8 mouse cellular contexts compared by ENCODE assay signal in the genomic region with DNA sequence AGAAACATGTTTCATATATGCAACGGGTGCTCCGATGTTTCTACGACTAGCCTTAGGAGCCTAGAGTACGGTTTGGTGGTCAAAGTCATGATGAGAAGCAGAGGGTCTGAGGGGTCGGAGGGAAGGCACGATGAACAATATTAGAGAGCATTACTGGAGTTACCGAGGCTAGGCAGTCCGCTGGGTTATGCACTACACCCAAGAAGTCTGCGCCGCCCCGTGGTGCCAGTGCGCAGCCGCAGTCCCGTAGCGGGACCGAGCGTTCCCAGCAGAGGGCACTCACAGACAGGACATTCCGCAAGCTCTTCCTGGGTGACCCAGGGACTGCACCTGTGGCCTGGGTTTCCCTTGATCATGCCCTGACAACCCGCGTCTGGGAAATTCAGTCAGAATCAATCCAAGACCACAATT. TPM values are rescaled to one million over a fixed set of nuclear protein-coding genes. Genes with fewer than 3 reads are reported as not detected.
DNase-seq lines count a peak whose midpoint lies in the region; ATAC-seq and TF ChIP-seq lines count a peak whose summit lies in the region.

No protein-coding gene starts in this region.

- H3K4me2 ChIP-seq in forebrain, embryonic 12.5 days = peak overlapping the region; percentile 86
- H3K4me2 ChIP-seq in heart, postnatal 0 days (ENCODE audit: low read depth, low read length) = peak overlapping the region; percentile 77
- peak overlapping the region; percentile 97 for H3K4me2 ChIP-seq in liver, embryonic 16.5 days (ENCODE audit: low read depth, low read length)
- H3K4me2 ChIP-seq in neural tube, embryonic 13.5 days = peak overlapping the region; percentile 90

- peaks cover 60% of the 10 kb centered on the region for H3K4me1 ChIP-seq in E14TG2a.4 (replicated peaks; ENCODE audit: low read depth, low read length)
- no peaks in the 10 kb centered on the region for H3K4me1 ChIP-seq in forebrain, embryonic 12.5 days
- no peaks in the 10 kb centered on the region for H3K4me1 ChIP-seq in heart, postnatal 0 days (ENCODE audit: control insufficient read depth, insufficient read depth)
- peaks cover 8% of the 10 kb centered on the region for H3K4me1 ChIP-seq in liver, embryonic 16.5 days (ENCODE audit: control insufficient read depth, low read depth, low read length)
- H3K4me1 ChIP-seq in neural tube, embryonic 13.5 days (replicated peaks) = no peaks in the 10 kb centered on the region
- peaks cover 2% of the 10 kb centered on the region for H3K4me1 ChIP-seq in testis, adult 2 months (ENCODE audit: control insufficient read depth, insufficient read depth, low read length)

- peak; percentile 40 for TF ChIP-seq CTCF in E14TG2a.4 (conservative IDR thresholded peaks at IDR 0.05; ENCODE audit: low read length)
- peak; percentile 98 for TF ChIP-seq CTCF in heart, postnatal 0 days (IDR thresholded peaks at IDR 0.05; ENCODE audit: low read depth)
- peak; percentile 83; the same call in 1 of the 2 replicates for TF ChIP-seq CTCF in testis, adult 2 months (IDR thresholded peaks at IDR 0.05; ENCODE audit: control insufficient read depth, insufficient read depth, insufficient replicate concordance, low read depth, low read length)

- peak overlapping the region; percentile 89 for H3K27ac ChIP-seq in forebrain, embryonic 12.5 days
- H3K27ac ChIP-seq in heart, postnatal 0 days (ENCODE audit: low read depth) = peak overlapping the region; percentile 92
- peak overlapping the region; percentile 82 for H3K27ac ChIP-seq in liver, embryonic 16.5 days (ENCODE audit: low read length)
- peak overlapping the region; percentile 88 for H3K27ac ChIP-seq in neural tube, embryonic 13.5 days (replicated peaks)
- peak overlapping the region; percentile 10; the same call in 1 of the 2 replicates for H3K27ac ChIP-seq in testis, adult 2 months (ENCODE audit: control insufficient read depth, insufficient read depth, low read depth, low read length)

- no peaks in the 10 kb centered on the region for H3K9me3 ChIP-seq in E14TG2a.4 (ENCODE audit: low read length)
- H3K9me3 ChIP-seq in forebrain, embryonic 12.5 days = no peaks in the 10 kb centered on the region
- no peaks in the 10 kb centered on the region for H3K9me3 ChIP-seq in heart, postnatal 0 days (replicated peaks; ENCODE audit: control insufficient read depth, low read length)
- no peaks in the 10 kb centered on the region for H3K9me3 ChIP-seq in liver, embryonic 16.5 days (replicated peaks; ENCODE audit: control insufficient read depth, low read length)
- no peaks in the 10 kb centered on the region for H3K9me3 ChIP-seq in neural tube, embryonic 13.5 days

- peak overlapping the region; percentile 77 for H3K9ac ChIP-seq in forebrain, embryonic 12.5 days
- peak overlapping the region; percentile 72 for H3K9ac ChIP-seq in heart, postnatal 0 days (replicated peaks; ENCODE audit: low read depth, low read length)
- peak overlapping the region; percentile 66 for H3K9ac ChIP-seq in liver, embryonic 16.5 days (ENCODE audit: low read depth, low read length)
- peak overlapping the region; percentile 81 for H3K9ac ChIP-seq in neural tube, embryonic 13.5 days

- ATAC-seq in forebrain, embryonic 12.5 days (ENCODE audit: low FRiP score) = peak; percentile 96
- ATAC-seq in heart, postnatal 0 days (ENCODE audit: insufficient read depth, low read depth) = peak; percentile 93
- ATAC-seq in liver, embryonic 16.5 days (ENCODE audit: low read depth) = peak; percentile 94
- ATAC-seq in neural tube, embryonic 13.5 days (ENCODE audit: low read depth) = peak; percentile 97

- peak overlapping the region; percentile 77 for H3K4me3 ChIP-seq in E14TG2a.4 (replicated peaks; ENCODE audit: low read length)
- peak overlapping the region; percentile 54 for H3K4me3 ChIP-seq in forebrain, embryonic 12.5 days (replicated peaks)
- H3K4me3 ChIP-seq in heart, postnatal 0 days (ENCODE audit: low read depth, low read length) = peak overlapping the region; percentile 57
- peak overlapping the region; percentile 66 for H3K4me3 ChIP-seq in liver, embryonic 16.5 days (ENCODE audit: low read depth, low read length)
- peak overlapping the region; percentile 56 for H3K4me3 ChIP-seq in neural tube, embryonic 13.5 days
- H3K4me3 ChIP-seq in testis, adult 2 months (ENCODE audit: control insufficient read depth, low read depth, low read length) = peak overlapping the region; percentile 70

- TF ChIP-seq POLR2A in testis, adult 2 months (IDR thresholded peaks at IDR 0.05; ENCODE audit: control insufficient read depth, low read depth, low read length) = peak; percentile 49

- under 1% methylated on average over 20 of the region's 20 CpGs for WGBS in forebrain, embryonic 12.5 days
- under 1% methylated on average over 20 of the region's 20 CpGs for WGBS in heart, postnatal 0 days
- under 1% methylated on average over 20 of the region's 20 CpGs for WGBS in liver, embryonic 16.5 days (ENCODE audit: insufficient replicate concordance)
- WGBS in neural tube, embryonic 13.5 days = under 1% methylated on average over 20 of the region's 20 CpGs

- 0 out of 2 replicates have a peak, but pooled peaks have one; percentile 43 for TF ChIP-seq EP300 in heart, postnatal 0 days (IDR thresholded peaks at IDR 0.05; ENCODE audit: low read depth)

- DNase-seq in c-Kit-positive CD71-positive TER-119-positive erythroid progenitor cells, embryonic 14.5 days (ENCODE audit: low spot score) = peak; percentile 92
- DNase-seq in heart, postnatal 0 days (ENCODE audit: low spot score) = peak; percentile 89
- peak; percentile 95 to 96 for DNase-seq in kidney, postnatal 4 days

- no peaks in the 10 kb centered on the region for H3K27me3 ChIP-seq in E14TG2a.4 (ENCODE audit: insufficient read depth, low read length)
- H3K27me3 ChIP-seq in forebrain, embryonic 12.5 days = no peaks in the 10 kb centered on the region
- no peaks in the 10 kb centered on the region for H3K27me3 ChIP-seq in heart, postnatal 0 days (ENCODE audit: control insufficient read depth, insufficient read depth, low read length)
- no peaks in the 10 kb centered on the region for H3K27me3 ChIP-seq in liver, embryonic 16.5 days (ENCODE audit: control insufficient read depth, insufficient read depth, low read depth, low read length)
- no peaks in the 10 kb centered on the region for H3K27me3 ChIP-seq in neural tube, embryonic 13.5 days
- no peaks in the 10 kb centered on the region for H3K27me3 ChIP-seq in testis, adult 2 months (ENCODE audit: control insufficient read depth, insufficient read depth, low read length)

- no peaks in the 10 kb centered on the region for H3K36me3 ChIP-seq in E14TG2a.4 (ENCODE audit: insufficient read depth, low read length)
- no peaks in the 10 kb centered on the region for H3K36me3 ChIP-seq in forebrain, embryonic 12.5 days (replicated peaks)
- H3K36me3 ChIP-seq in heart, postnatal 0 days (replicated peaks; ENCODE audit: control insufficient read depth, insufficient read depth, low read length) = no peaks in the 10 kb centered on the region
- H3K36me3 ChIP-seq in liver, embryonic 16.5 days (ENCODE audit: control insufficient read depth, insufficient read depth) = no peaks in the 10 kb centered on the region
- H3K36me3 ChIP-seq in neural tube, embryonic 13.5 days = no peaks in the 10 kb centered on the region
- no peaks in the 10 kb centered on the region for H3K36me3 ChIP-seq in testis, adult 2 months (ENCODE audit: control insufficient read depth, insufficient read depth, low read length)

RNA-seq across cellular contexts. Expression of a gene that starts 42.9 kb away (rescaled TPM):
- 36.9 and 39.3 TPM in 2 replicates for polyA plus RNA-seq in forebrain, embryonic 12.5 days (2016; fragmentation: Nextera tagmentation; extraction: Ambion mirVana)
- total RNA-seq in heart, postnatal 0 days (2014; rRNA removed; ENCODE audit: low replicate concordance) = 21.4 and 27.9 TPM in 2 replicates
- polyA plus RNA-seq in heart, postnatal 0 days (2015; fragmentation: Nextera tagmentation; extraction: Ambion mirVana) = 17.2 and 20.3 TPM in 2 replicates
- polyA plus RNA-seq in liver, embryonic 16.5 days (2015; fragmentation: Nextera tagmentation; extraction: Ambion mirVana) = 6.5 and 6.6 TPM in 2 replicates
- polyA plus RNA-seq in neural tube, embryonic 13.5 days (2015; fragmentation: Nextera tagmentation; extraction: Ambion mirVana) = 5.7 and 6.6 TPM in 2 replicates
- polyA plus RNA-seq in testis, adult 2 months (2012; rRNA removed) = 14.3 and 15.1 TPM in 2 replicates

RNA-seq across cellular contexts. Expression of a gene that starts 56.8 kb away (rescaled TPM):
- polyA plus RNA-seq in forebrain, embryonic 12.5 days (2016; fragmentation: Nextera tagmentation; extraction: Ambion mirVana) = 22.2 and 24.0 TPM in 2 replicates
- 16.5 and 16.9 TPM in 2 replicates for total RNA-seq in heart, postnatal 0 days (2014; rRNA removed; ENCODE audit: low replicate concordance)
- 11.8 and 12.9 TPM in 2 replicates for polyA plus RNA-seq in heart, postnatal 0 days (2015; fragmentation: Nextera tagmentation; extraction: Ambion mirVana)
- 7.4 and 8.7 TPM in 2 replicates for polyA plus RNA-seq in liver, embryonic 16.5 days (2015; fragmentation: Nextera tagmentation; extraction: Ambion mirVana)
- polyA plus RNA-seq in neural tube, embryonic 13.5 days (2015; fragmentation: Nextera tagmentation; extraction: Ambion mirVana) = 10.4 and 14.4 TPM in 2 replicates
- 2.2 and 2.3 TPM in 2 replicates for polyA plus RNA-seq in testis, adult 2 months (2012; rRNA removed)

Comparison
In these comparisons a context has a peak if more than half of its experiments do, and no peak if none do; other contexts are left out.
1. Peak in every context shown above with its lines: DNase-seq, ATAC-seq, H3K4me3 ChIP-seq and H3K27ac ChIP-seq.
2. CTCF ChIP-seq: peak in every context shown above with its lines; median percentile 98 in heart, postnatal 0 days; 83 in testis, adult 2 months; 40 in E14TG2a.4.
3. H3K27ac ChIP-seq: peak in every context shown above with its lines; median percentile 92 in heart, postnatal 0 days; 89 in forebrain, embryonic 12.5 days; 88 in neural tube, embryonic 13.5 days; 82 in liver, embryonic 16.5 days; 10 in testis, adult 2 months.